Mouse (Mus musculus) stomach, embryonic 14.5 days (tissue): ENCODE results near the gene Cpt1a. TPM values are rescaled to one million over a fixed set of nuclear protein-coding genes. Genes with fewer than 3 reads are reported as not detected.

Experiments
- ATAC-seq: fragments of 200-750 bp; cut with Nextera tagmentation; 2 replicates; pipeline ENCODE4 v1.8.0; 2017; ENCODE audit warnings: low read depth, moderate TSS enrichment; ENCODE audit not compliant: insufficient number of reproducible peaks, insufficient read depth, low FRiP score
- H3K27ac ChIP-seq: fragments of 300-500 bp; sonication (generic); 2 replicates; pipeline ENCODE4 v1.5.1; 2014; ENCODE audit warnings: mild to moderate bottlenecking, low read length, moderate library complexity, mixed read lengths
- H3K27me3 ChIP-seq: fragments of 300-500 bp; sonication (generic); 2 replicates; pipeline ENCODE4 v1.6.1; 2014; ENCODE audit warnings: low read length, control low read depth, mixed read lengths; ENCODE audit not compliant: control insufficient read depth, insufficient read depth
- H3K36me3 ChIP-seq: fragments of 300-500 bp; sonication (generic); 2 replicates; pipeline ENCODE4 v1.6.1; 2014; ENCODE audit warnings: mild to moderate bottlenecking, control low read depth, low read length, moderate library complexity, mixed read lengths; ENCODE audit not compliant: control insufficient read depth, insufficient read depth
- H3K4me1 ChIP-seq: fragments of 300-500 bp; sonication (generic); 2 replicates; pipeline ENCODE4 v1.6.1; 2014; ENCODE audit warnings: low read length, control low read depth, mixed read lengths; ENCODE audit not compliant: control insufficient read depth, insufficient read depth
- H3K4me2 ChIP-seq: fragments of 300-500 bp; sonication (generic); replicated peaks from 2 replicates; pipeline ENCODE4 v1.6.1; 2014; ENCODE audit warnings: low read depth, low read length, control low read depth
- H3K4me3 ChIP-seq: fragments of 300-500 bp; sonication (generic); 2 replicates; pipeline ENCODE4 v1.5.1; 2014; ENCODE audit warnings: low read depth, low read length, control low read depth
- H3K9ac ChIP-seq: fragments of 300-500 bp; sonication (generic); replicated peaks from 2 replicates; pipeline ENCODE4 v1.6.1; 2014; ENCODE audit warnings: low read depth, mild to moderate bottlenecking, control low read depth, low read length, moderate library complexity, mixed read lengths
- H3K9me3 ChIP-seq: fragments of 300-500 bp; sonication (generic); 2 replicates; pipeline ENCODE4 v1.6.1; 2016; ENCODE audit warnings: low read depth, low read length, control low read depth; ENCODE audit not compliant: control insufficient read depth
- WGBS: fragments of 180-500 bp; shearing (Covaris S2); extraction: QIAGEN DNeasy Blood & Tissue Kit; methylation state at CpG from one replicate; pipeline ENCODE4 v1.1.7; 2014; 5-methylcytosine and 5-hydroxymethylcytosine counted together
- polyA plus RNA-seq: library from polyadenylated mRNA; unstranded; fragments of >200 nt; fragmentation: Nextera tagmentation; extraction: Ambion mirVana; gene quantifications from 2 replicates; pipeline ENCODE4 v1.2.1, GENCODE M21; 2014

Cpt1a gene
- polyA plus RNA-seq, 1 experiment from 2014 or later: 21.4 TPM

DNA sequence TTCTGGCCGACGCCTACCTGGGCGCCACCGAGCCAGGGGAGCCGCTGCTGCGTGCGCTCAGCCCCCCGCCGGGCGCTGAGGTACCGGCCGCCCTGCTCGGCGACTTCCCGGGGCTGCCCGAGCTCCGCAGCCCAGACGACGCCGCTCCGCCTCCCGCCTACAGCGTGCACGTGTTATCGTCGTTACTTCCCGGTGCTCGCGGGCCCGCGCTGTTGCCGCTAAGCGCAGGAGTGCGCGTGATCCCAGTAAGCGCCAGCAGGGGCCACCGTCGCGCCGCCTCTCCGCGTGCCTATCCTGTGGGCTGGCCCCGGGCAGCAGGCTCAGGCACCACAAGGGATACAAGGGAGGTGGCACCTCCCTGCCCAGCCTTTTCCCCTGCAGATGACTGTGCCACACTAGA is 67.0 kb downstream of the Cpt1a start:
- H3K27me3 ChIP-seq: no peaks in the 10 kb centered on the region
- no peaks in the 10 kb centered on the region for H3K36me3 ChIP-seq
- peak; percentile 91 for ATAC-seq
- peak overlapping the region; percentile 91 for H3K4me2 ChIP-seq
- H3K9me3 ChIP-seq: peaks cover 4% of the 10 kb centered on the region; the same call in 1 of the 2 replicates
- peak overlapping the region; percentile 38 for H3K4me3 ChIP-seq
- peaks cover 3% of the 10 kb centered on the region for H3K4me1 ChIP-seq
- peak overlapping the region; percentile 25; the same call in 1 of the 2 replicates for H3K9ac ChIP-seq
- WGBS: 0% methylated on average over 43 of the region's 43 CpGs
- no peak overlapping the region for H3K27ac ChIP-seq

GRCm38 (mm10) chr19:3392384-3392783 is 70.2 kb downstream of the Cpt1a start:
- no peak overlapping the region for H3K4me3 ChIP-seq
- no peak overlapping the region for H3K27ac ChIP-seq
- WGBS: 48% methylated on average over 1 of the region's 1 CpGs
- H3K4me1 ChIP-seq: peaks cover 3% of the 10 kb centered on the region
- no peaks in the 10 kb centered on the region for H3K36me3 ChIP-seq
- H3K4me2 ChIP-seq: no peak overlapping the region
- peaks cover 4% of the 10 kb centered on the region; the same call in 1 of the 2 replicates for H3K9me3 ChIP-seq
- H3K9ac ChIP-seq: no peak overlapping the region
- no peak for ATAC-seq
- H3K27me3 ChIP-seq: no peaks in the 10 kb centered on the region

DNA sequence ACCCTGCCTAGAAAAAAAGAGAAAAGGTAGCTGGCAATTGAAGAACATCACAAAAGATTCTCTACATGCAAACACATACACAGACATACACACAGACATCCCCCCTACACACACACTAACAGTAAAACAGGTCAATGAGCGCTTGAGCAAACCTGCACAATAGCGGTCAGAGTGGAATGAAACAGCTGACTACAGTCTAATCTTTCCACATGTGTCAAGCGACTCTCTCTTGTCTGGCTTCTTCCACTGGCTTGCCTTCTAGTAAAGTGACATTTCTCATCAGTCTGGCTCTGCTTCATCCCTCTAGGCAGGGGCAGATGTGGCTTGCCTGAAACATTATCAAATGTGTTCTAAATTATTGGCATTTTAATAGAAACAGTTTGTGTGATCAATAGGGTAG is 72.1 kb downstream of the Cpt1a start:
- H3K4me3 ChIP-seq: no peak overlapping the region
- WGBS: 73% methylated on average over 3 of the region's 3 CpGs
- no peaks in the 10 kb centered on the region for H3K27me3 ChIP-seq
- H3K4me1 ChIP-seq: peaks cover 3% of the 10 kb centered on the region; the same call in 1 of the 2 replicates
- peaks cover 4% of the 10 kb centered on the region; the same call in 1 of the 2 replicates for H3K9me3 ChIP-seq
- no peak overlapping the region for H3K4me2 ChIP-seq
- no peak for ATAC-seq
- H3K36me3 ChIP-seq: no peaks in the 10 kb centered on the region
- no peak overlapping the region for H3K9ac ChIP-seq
- H3K27ac ChIP-seq: no peak overlapping the region

DNA sequence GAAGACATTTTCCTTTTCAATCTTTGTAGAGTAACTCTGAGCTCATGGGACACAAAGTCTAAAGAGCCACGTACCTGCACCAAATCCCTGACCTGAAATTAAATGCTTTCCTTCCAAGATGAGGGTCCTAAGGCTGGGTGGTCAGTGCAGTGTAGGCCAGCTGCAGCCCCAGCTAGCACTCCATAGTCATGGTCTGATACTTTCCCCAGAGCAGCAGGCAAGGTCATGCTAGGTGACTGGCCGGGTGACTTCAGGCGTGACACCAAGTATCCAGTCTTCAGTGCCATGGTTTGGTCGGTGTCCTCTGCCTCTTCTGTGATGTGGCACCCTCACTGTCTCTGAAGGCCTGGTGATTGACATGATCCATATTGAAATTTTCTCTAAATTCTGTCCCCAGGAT is 77.9 kb downstream of the Cpt1a start:
- Histone ChIP-seq H3K4me3 (no peak overlapping the region), H3K4me1 (no peaks in the 10 kb centered on the region), H3K9me3 (no peaks in the 10 kb centered on the region), H3K9ac (no peak overlapping the region), H3K4me2 (no peak overlapping the region), H3K27me3 (no peaks in the 10 kb centered on the region), H3K36me3 (no peaks in the 10 kb centered on the region), H3K27ac (no peak overlapping the region)
- WGBS: 88% methylated on average over 4 of the region's 4 CpGs
- ATAC-seq: no peak

DNA sequence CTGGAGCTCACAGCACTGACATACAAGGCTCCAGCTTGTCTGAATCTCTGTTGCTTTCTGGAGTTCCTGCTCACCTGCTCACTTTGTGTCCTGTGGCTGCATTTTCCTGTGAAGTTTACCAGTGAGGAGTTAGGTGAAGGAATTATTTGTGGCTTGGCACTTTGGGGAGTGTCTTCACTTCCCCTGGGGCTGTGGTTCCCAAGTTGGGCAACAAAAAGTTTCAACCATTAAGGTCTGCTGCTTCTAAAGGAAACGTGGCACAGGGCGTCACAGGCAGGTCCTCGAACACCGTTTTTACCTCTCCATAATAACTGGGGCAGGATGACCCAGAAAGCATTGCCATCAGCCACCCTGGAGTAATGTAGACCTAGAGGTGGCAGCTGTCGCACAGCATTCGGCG is 79.4 kb downstream of the Cpt1a start:
- H3K4me2 ChIP-seq: no peak overlapping the region

DNA sequence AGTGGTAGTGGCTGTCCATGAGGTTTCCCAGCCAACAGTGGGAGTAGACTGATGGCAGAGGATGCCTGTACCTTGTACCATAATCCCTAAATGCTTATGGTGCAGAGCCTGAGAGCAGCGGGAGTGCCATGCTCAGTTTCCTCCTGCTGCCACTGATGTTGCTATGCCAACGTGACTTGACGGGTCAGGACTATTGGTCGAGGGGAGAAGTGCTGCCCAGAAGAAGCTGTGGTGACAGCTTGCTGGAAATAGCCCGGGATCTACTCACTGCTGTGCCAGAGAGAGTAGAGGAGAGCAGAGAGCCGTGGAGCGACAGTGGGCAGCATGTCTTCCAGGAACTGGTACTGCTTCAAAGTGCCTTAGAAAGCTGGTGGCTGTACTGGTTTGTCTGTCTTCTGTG is 79.8 kb downstream of the Cpt1a start:
- 59% methylated on average over 7 of the region's 7 CpGs for WGBS
- H3K27ac ChIP-seq: no peak overlapping the region
- no peak overlapping the region for H3K4me3 ChIP-seq
- no peaks in the 10 kb centered on the region for H3K36me3 ChIP-seq
- H3K4me1 ChIP-seq: no peaks in the 10 kb centered on the region
- no peak overlapping the region for H3K4me2 ChIP-seq
- ATAC-seq: no peak
- no peaks in the 10 kb centered on the region for H3K27me3 ChIP-seq
- H3K9me3 ChIP-seq: no peaks in the 10 kb centered on the region
- no peak overlapping the region for H3K9ac ChIP-seq

More for the DNA sequence above, 79.4 kb downstream of the Cpt1a start:
- no peaks in the 10 kb centered on the region for H3K36me3 ChIP-seq
- WGBS: 88% methylated on average over 7 of the region's 7 CpGs
- no peak for ATAC-seq
- H3K9me3 ChIP-seq: no peaks in the 10 kb centered on the region
- H3K27me3 ChIP-seq: no peaks in the 10 kb centered on the region
- H3K27ac ChIP-seq: no peak overlapping the region
- no peaks in the 10 kb centered on the region for H3K4me1 ChIP-seq
- no peak overlapping the region for H3K4me3 ChIP-seq
- no peak overlapping the region for H3K9ac ChIP-seq

DNA sequence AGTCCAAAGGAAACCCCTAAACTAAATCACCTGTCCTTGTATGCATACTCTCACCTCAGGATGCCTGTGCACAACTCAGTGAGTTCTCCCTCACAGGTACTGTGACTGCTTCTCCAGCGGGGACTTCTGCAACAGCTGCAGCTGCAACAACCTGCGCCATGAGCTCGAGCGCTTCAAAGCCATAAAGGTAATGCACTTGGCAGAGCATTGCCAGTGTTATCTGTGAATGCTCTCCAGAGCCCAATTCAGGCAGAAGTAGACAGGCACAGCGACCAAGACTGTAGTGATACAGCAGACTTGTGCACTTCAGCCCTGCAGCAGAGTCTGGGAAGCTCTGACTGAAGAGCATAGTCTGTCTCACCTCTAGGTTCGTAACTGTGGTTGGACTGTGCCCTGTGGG is 80.3 kb downstream of the Cpt1a start:
- Histone ChIP-seq H3K27ac (no peak overlapping the region), H3K9ac (no peak overlapping the region), H3K9me3 (no peaks in the 10 kb centered on the region), H3K4me2 (no peak overlapping the region), H3K4me3 (no peak overlapping the region), H3K4me1 (no peaks in the 10 kb centered on the region), H3K36me3 (no peaks in the 10 kb centered on the region), H3K27me3 (no peaks in the 10 kb centered on the region)
- WGBS: 80% methylated on average over 6 of the region's 6 CpGs
- ATAC-seq: no peak

- WGBS: 83% methylated on average over 7 of the region's 7 CpGs
Observed at GRCm38 (mm10) chr19:3404030-3404429, 81.9 kb downstream of the Cpt1a start.

DNA sequence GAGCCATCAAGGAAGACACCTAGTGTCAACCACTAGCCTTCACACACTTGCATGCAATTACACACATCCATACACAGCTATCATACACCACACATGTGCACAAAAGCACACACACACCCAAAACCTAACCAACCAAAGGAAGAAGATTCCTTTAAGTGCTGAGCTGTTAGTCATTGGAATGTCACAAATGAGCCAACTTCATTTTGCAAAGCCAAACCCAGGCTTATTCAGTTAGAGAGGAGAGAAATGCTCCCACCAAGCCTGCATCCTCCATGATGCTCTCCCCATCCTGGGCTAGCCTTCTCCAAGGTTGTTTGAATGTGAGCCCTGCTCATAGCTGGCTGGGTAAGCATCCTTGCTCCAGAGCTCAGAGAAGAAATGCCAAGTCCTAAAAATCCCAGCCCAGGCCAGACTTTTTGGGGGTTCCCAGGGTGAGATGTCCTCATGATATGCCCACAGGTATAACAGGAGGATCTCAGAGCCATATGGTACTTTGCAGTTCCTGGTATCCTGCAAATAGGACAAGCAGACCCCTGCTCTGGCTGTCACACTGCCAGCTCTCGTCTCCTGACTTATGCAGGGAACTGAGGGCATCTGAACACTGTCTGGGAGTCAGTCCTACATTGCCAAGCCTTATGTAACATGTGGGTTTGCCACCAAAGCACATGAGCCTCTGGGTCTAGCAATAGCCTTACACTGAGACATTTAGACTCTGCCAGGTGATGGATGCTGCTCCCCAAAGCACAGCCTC is 83.6 kb downstream of the Cpt1a start:
- H3K27ac ChIP-seq: no peak overlapping the region
- 52% methylated on average over 1 of the region's 1 CpGs for WGBS
- ATAC-seq: no peak
- H3K9ac ChIP-seq: no peak overlapping the region
- H3K9me3 ChIP-seq: no peaks in the 10 kb centered on the region
- no peak overlapping the region for H3K4me3 ChIP-seq
- no peaks in the 10 kb centered on the region for H3K36me3 ChIP-seq
- no peak overlapping the region for H3K4me2 ChIP-seq
- no peaks in the 10 kb centered on the region for H3K27me3 ChIP-seq
- H3K4me1 ChIP-seq: no peaks in the 10 kb centered on the region

More at GRCm38 (mm10) chr19:3404030-3404429, 81.9 kb downstream of the Cpt1a start:
- no peaks in the 10 kb centered on the region for H3K36me3 ChIP-seq
- no peak overlapping the region for H3K4me2 ChIP-seq
- H3K27me3 ChIP-seq: no peaks in the 10 kb centered on the region
- no peak overlapping the region for H3K27ac ChIP-seq
- no peaks in the 10 kb centered on the region for H3K9me3 ChIP-seq
- H3K4me1 ChIP-seq: no peaks in the 10 kb centered on the region
- no peak overlapping the region for H3K9ac ChIP-seq
- ATAC-seq: no peak
- no peak overlapping the region for H3K4me3 ChIP-seq
